Mouse (Mus musculus): Measurements from ENCODE around the gene Slc7a11.

DNA sequence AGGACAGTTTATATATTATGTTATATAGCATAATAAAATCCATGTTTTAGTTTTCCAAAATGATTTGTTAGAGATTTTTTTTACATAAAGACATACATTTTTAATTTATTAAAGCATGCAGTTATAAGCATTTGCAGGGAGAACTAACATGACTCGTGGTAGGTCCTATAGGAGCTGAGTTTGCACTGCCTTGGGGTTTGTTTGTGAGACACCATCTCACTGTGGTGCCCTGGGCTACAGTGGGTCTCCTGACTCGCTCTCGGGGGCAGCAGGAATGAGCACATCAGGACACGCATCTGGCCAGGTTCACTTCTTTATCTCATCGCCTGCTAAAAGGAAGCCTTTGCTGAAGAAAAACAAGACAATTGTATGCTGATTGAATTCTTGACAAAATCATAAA is 257.0 kb downstream of the Slc7a11 start:
- no peak for TF ChIP-seq CTCF (IDR thresholded peaks at IDR 0.05; ENCODE audit: borderline replicate concordance, control insufficient read depth, extremely low read depth, insufficient read depth, low read length, poor library complexity)
- no peak for TF ChIP-seq POLR2A (IDR thresholded peaks at IDR 0.05; ENCODE audit: control insufficient read depth, extremely low read depth, insufficient read depth, low read length, poor library complexity)

Measured in thymus, adult 2 months (tissue).